Mouse (Mus musculus): Measurements from ENCODE around the gene D630045J12Rik. TPM values are rescaled to one million over a fixed set of nuclear protein-coding genes. Genes with fewer than 3 reads are reported as not detected.

The D630045J12Rik gene
- polyA plus RNA-seq, 1 experiment from 2014 or later, result 12.6 TPM

GRCm38 (mm10) chr6:38240618-38241017 is 13.2 kb downstream of the D630045J12Rik start:
- H3K27me3 ChIP-seq (replicated peaks), result no peaks in the 10 kb centered on the region
- peaks cover 32% of the 10 kb centered on the region for H3K4me1 ChIP-seq
- no peaks in the 10 kb centered on the region for H3K9me3 ChIP-seq (replicated peaks)
- H3K4me2 ChIP-seq, result no peak overlapping the region
- no peak overlapping the region for H3K27ac ChIP-seq (replicated peaks)
- no peak overlapping the region for H3K4me3 ChIP-seq (replicated peaks)
- 83% methylated on average over 5 of the region's 5 CpGs for WGBS
- H3K9ac ChIP-seq (replicated peaks), result no peak overlapping the region
- no peaks in the 10 kb centered on the region; the same call in 1 of the 2 replicates for H3K36me3 ChIP-seq
- ATAC-seq (ENCODE audit: low FRiP score), result no peak

GRCm38 (mm10) chr6:38238382-38238781 is 15.4 kb downstream of the D630045J12Rik start:
- H3K9ac ChIP-seq (replicated peaks), result no peak overlapping the region
- H3K4me3 ChIP-seq (replicated peaks), result no peak overlapping the region
- WGBS, result 74% methylated on average over 4 of the region's 4 CpGs
- H3K27me3 ChIP-seq (replicated peaks), result no peaks in the 10 kb centered on the region
- H3K4me2 ChIP-seq, result no peak overlapping the region
- no peaks in the 10 kb centered on the region; the same call in 1 of the 2 replicates for H3K36me3 ChIP-seq
- peaks cover 22% of the 10 kb centered on the region for H3K4me1 ChIP-seq
- no peak overlapping the region for H3K27ac ChIP-seq (replicated peaks)
- H3K9me3 ChIP-seq (replicated peaks), result no peaks in the 10 kb centered on the region
- no peak for ATAC-seq (ENCODE audit: low FRiP score)

DNA sequence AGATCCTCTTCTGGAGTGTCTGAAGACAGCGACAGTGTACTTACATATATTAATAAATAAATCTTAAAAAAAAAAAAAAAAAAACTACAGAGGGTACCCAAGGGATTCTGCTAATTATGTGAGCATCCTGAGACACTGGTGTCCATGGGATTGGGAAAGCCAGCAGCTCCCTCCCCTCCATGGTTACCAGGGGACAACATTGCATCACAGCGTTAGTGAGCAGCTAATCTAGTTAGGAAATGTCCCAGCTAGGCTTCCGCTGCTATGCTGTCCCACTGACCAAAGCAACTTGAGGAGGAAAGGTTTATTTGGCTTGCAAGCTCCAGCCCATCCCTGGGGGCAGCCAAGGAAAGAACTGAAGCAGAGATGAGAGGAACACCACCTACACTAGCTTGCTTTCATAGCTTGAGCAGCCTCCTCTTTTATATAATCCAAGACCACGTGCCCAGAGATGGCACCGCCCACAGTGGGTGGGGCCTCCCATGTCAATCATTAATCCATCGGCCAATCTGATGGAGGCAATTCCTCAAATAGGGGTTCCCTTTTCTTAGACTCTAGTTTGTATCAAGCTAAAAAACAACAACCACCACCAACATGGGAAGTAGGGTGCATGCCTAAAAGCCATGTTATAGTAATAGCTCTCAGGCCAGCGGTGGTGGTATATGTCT is 17.7 kb downstream of the D630045J12Rik start:
- Histone ChIP-seq H3K4me3 (replicated peaks) (no peak overlapping the region), H3K27me3 (replicated peaks) (no peaks in the 10 kb centered on the region), H3K9me3 (replicated peaks) (no peaks in the 10 kb centered on the region), H3K4me2 (no peak overlapping the region), H3K36me3 (no peaks in the 10 kb centered on the region; the same call in 1 of the 2 replicates), H3K27ac (replicated peaks) (no peak overlapping the region), H3K9ac (replicated peaks) (no peak overlapping the region), H3K4me1 (peaks cover 24% of the 10 kb centered on the region)
- ATAC-seq (ENCODE audit: low FRiP score), result no peak
- WGBS, result 86% methylated on average over 7 of the region's 7 CpGs

DNA sequence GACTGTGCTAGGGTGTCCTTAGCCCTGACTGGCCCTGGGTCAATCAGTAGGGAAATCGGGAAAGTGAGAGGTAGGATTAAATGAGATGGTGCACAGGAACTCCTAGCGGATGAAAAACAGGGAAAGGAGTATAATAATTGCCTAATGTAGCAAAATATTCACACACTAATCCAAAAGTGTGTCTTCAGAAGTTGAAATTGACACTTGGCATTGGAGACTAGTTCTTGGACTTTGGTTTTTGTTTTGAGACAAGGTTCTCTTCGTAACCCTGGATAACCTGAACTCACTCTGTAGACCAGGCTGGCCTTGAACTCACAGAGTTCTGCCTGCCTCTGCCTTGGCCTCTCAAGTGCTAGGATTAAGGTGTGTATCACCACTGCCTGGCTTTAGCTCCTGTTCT is 20.0 kb downstream of the D630045J12Rik start:
- H3K4me1 ChIP-seq, result peaks cover 20% of the 10 kb centered on the region
- no peak overlapping the region for H3K4me3 ChIP-seq (replicated peaks)
- H3K27me3 ChIP-seq (replicated peaks), result no peaks in the 10 kb centered on the region
- H3K9ac ChIP-seq (replicated peaks), result no peak overlapping the region
- H3K4me2 ChIP-seq, result no peak overlapping the region
- 94% methylated on average over 3 of the region's 3 CpGs for WGBS
- ATAC-seq (ENCODE audit: low FRiP score), result no peak
- H3K9me3 ChIP-seq (replicated peaks), result no peaks in the 10 kb centered on the region
- no peak overlapping the region for H3K27ac ChIP-seq (replicated peaks)
- H3K36me3 ChIP-seq, result no peaks in the 10 kb centered on the region; the same call in 1 of the 2 replicates

- Histone ChIP-seq H3K36me3 (no peaks in the 10 kb centered on the region; the same call in 1 of the 2 replicates), H3K9me3 (replicated peaks) (no peaks in the 10 kb centered on the region), H3K4me2 (no peak overlapping the region), H3K27ac (replicated peaks) (peak overlapping the region; percentile 41; the same call in 1 of the 2 replicates), H3K4me3 (replicated peaks) (no peak overlapping the region), H3K9ac (replicated peaks) (no peak overlapping the region), H3K27me3 (replicated peaks) (no peaks in the 10 kb centered on the region), H3K4me1 (peaks cover 20% of the 10 kb centered on the region)
- ATAC-seq (ENCODE audit: low FRiP score), result no peak
- WGBS, result 68% methylated on average over 3 of the region's 3 CpGs
Measured at GRCm38 (mm10) chr6:38232917-38233316, 20.9 kb downstream of the D630045J12Rik start.

DNA sequence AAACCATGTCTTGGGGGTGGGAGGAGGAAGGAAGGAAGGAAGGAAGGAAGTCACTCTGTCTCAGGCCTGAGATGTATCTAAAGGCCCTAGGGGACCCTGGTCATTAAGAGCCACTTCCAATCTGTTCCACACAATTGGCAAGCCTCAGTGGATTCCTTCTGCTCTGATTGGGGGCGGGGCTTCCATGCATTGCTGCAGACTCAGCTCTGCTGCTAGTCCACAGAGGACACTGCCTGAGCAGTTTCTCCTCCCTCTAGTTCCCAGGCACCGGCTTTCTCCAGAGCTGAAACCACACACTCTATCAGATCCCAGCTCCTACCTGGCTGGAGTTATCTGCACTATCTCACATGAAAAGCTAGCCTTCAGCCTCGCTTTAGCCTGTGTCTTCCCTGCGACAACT is 21.8 kb downstream of the D630045J12Rik start:
- Histone ChIP-seq H3K36me3 (no peaks in the 10 kb centered on the region; the same call in 1 of the 2 replicates), H3K4me2 (peak overlapping the region; percentile 23), H3K4me1 (peaks cover 20% of the 10 kb centered on the region), H3K9ac (replicated peaks) (no peak overlapping the region), H3K9me3 (replicated peaks) (no peaks in the 10 kb centered on the region), H3K27ac (replicated peaks) (0 out of 2 replicates have a peak overlapping the region, but pooled peaks have one; percentile 41), H3K4me3 (replicated peaks) (no peak overlapping the region), H3K27me3 (replicated peaks) (no peaks in the 10 kb centered on the region)
- ATAC-seq (ENCODE audit: low FRiP score), result peak; percentile 58
- WGBS, result 59% methylated on average over 4 of the region's 4 CpGs

DNA sequence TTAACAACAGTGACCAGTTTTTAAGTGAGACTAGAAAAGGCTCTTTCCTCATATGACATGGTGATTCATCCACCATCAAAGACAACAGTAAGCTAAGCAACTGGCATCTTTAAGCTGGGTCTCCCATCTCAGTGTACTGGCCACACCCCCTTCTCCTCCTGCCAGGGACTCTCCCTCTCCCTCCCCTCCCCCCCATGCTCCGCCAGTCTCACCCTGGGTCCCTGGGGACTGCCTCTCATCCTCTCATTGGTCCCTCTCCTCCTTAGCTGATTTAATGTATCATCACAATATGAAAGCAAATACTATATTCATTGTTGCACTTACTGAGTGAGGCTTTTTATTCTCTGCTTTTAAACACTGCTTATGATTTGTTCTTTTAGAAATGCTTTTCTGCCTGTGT is 29.7 kb downstream of the D630045J12Rik start:
- peak; percentile 50; the same call in 1 of the 2 replicates for ATAC-seq (ENCODE audit: low FRiP score)
- peak overlapping the region; percentile 65 for H3K27ac ChIP-seq (replicated peaks)
- H3K9ac ChIP-seq (replicated peaks), result no peak overlapping the region
- H3K9me3 ChIP-seq (replicated peaks), result no peaks in the 10 kb centered on the region
- no peak overlapping the region for H3K4me3 ChIP-seq (replicated peaks)
- 38% methylated on average over 1 of the region's 1 CpGs for WGBS
- H3K27me3 ChIP-seq (replicated peaks), result no peaks in the 10 kb centered on the region
- peaks cover 19% of the 10 kb centered on the region for H3K4me1 ChIP-seq
- no peak overlapping the region for H3K4me2 ChIP-seq
- no peaks in the 10 kb centered on the region for H3K36me3 ChIP-seq

- Histone ChIP-seq H3K27me3 (replicated peaks) (no peaks in the 10 kb centered on the region), H3K4me2 (no peak overlapping the region), H3K36me3 (no peaks in the 10 kb centered on the region), H3K4me3 (replicated peaks) (no peak overlapping the region), H3K27ac (replicated peaks) (no peak overlapping the region), H3K9me3 (replicated peaks) (no peaks in the 10 kb centered on the region), H3K4me1 (peaks cover 12% of the 10 kb centered on the region), H3K9ac (replicated peaks) (no peak overlapping the region)
- no peak for ATAC-seq (ENCODE audit: low FRiP score)
- 89% methylated on average over 2 of the region's 2 CpGs for WGBS
Measured at GRCm38 (mm10) chr6:38219261-38219660, 34.5 kb downstream of the D630045J12Rik start.

DNA sequence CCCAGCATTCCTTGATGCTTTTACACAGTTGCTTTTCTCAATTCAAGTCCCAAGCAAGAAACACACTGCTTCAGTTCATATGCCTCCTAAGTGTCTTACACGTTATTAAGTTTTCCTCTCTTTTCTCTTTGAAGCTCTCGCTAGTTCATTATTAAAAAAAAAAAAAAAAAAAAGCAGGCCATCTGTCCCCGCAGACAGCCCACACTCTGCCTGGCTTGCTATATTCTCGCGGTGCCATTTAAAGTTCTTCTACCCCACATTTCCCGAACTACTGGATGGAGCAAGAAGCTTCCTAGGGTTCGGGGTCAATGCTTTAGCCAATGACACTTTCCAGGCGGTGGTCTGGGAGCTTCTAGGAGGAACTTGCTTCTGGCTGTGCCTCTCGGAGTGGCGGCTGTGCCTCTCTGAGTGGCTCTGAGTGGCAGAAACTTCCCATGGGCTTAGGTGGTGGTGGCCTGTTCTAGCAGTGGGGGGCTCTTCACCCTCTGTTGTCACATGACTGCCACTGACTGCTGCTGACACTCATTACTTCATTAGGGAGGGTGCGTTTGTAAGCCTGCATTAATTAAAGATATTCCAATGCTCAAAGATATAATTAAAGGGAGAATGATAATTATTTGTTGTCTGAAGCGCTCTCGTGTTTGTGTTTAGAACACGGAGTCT is 38.2 kb downstream of the D630045J12Rik start:
- H3K27ac ChIP-seq (replicated peaks), result no peak overlapping the region

GRCm38 (mm10) chr6:38207621-38208020 is 46.2 kb downstream of the D630045J12Rik start:
- WGBS, result 79% methylated on average over 2 of the region's 2 CpGs
- ATAC-seq (ENCODE audit: low FRiP score), result no peak
- no peak overlapping the region for H3K9ac ChIP-seq (replicated peaks)

More for the DNA sequence above, 38.2 kb downstream of the D630045J12Rik start:
- no peaks in the 10 kb centered on the region for H3K36me3 ChIP-seq
- no peaks in the 10 kb centered on the region for H3K27me3 ChIP-seq (replicated peaks)
- no peak overlapping the region for H3K4me3 ChIP-seq (replicated peaks)
- H3K4me1 ChIP-seq, result peaks cover 5% of the 10 kb centered on the region
- no peaks in the 10 kb centered on the region for H3K9me3 ChIP-seq (replicated peaks)
- H3K4me2 ChIP-seq, result no peak overlapping the region
- WGBS, result 65% methylated on average over 14 of the region's 14 CpGs
- H3K9ac ChIP-seq (replicated peaks), result no peak overlapping the region
- no peak for ATAC-seq (ENCODE audit: low FRiP score)

GRCm38 (mm10) chr6:38206941-38207531 is 46.8 kb downstream of the D630045J12Rik start:
- Histone ChIP-seq H3K36me3 (no peaks in the 10 kb centered on the region), H3K4me1 (peaks cover 40% of the 10 kb centered on the region), H3K4me3 (replicated peaks) (no peak overlapping the region), H3K4me2 (no peak overlapping the region), H3K27me3 (replicated peaks) (no peaks in the 10 kb centered on the region), H3K27ac (replicated peaks) (peak overlapping the region; percentile 14; the same call in 1 of the 2 replicates), H3K9ac (replicated peaks) (no peak overlapping the region), H3K9me3 (replicated peaks) (no peaks in the 10 kb centered on the region)
- 13% methylated on average over 8 of the region's 8 CpGs for WGBS
- ATAC-seq (ENCODE audit: low FRiP score), result no peak

More at GRCm38 (mm10) chr6:38207621-38208020, 46.2 kb downstream of the D630045J12Rik start:
- Histone ChIP-seq H3K4me3 (replicated peaks) (no peak overlapping the region), H3K27ac (replicated peaks) (0 out of 2 replicates have a peak overlapping the region, but pooled peaks have one; percentile 14), H3K9me3 (replicated peaks) (no peaks in the 10 kb centered on the region), H3K4me1 (peaks cover 39% of the 10 kb centered on the region), H3K27me3 (replicated peaks) (no peaks in the 10 kb centered on the region), H3K36me3 (no peaks in the 10 kb centered on the region), H3K4me2 (no peak overlapping the region)

Measured in neural tube, embryonic 15.5 days (tissue).